ENCODE assay signal across 22 mouse cellular contexts in genomic region chr3:53252556-53252955, GRCm38 (mm10).
A peak's percentile ranks its signal among the peaks of the same experiment; 100 is the strongest.
DNase-seq lines count a peak whose midpoint lies in the region; ATAC-seq and TF ChIP-seq lines count a peak whose summit lies in the region.
"Had no signal": no experiment of that assay in that cellular context is flagged by ENCODE, and none has a peak within 500 bp of the region (broad histone marks: within the 10 kb centered on the region; RNA-seq: fewer than 3 reads in every experiment).

No protein-coding gene starts in this region.

- peak overlapping the region; percentile 13; the same call in 1 of the 2 replicates for H3K27ac ChIP-seq in heart, adult 2 months
- no peak overlapping the region for H3K27ac ChIP-seq in heart, embryonic 11.5 days (ENCODE audit: low read depth, low read length)
- H3K27ac ChIP-seq in heart, embryonic 15.5 days, result peak overlapping the region; percentile 81
- peak overlapping the region; percentile 69 for H3K27ac ChIP-seq in kidney, embryonic 16.5 days (ENCODE audit: low read length)
- H3K27ac ChIP-seq in hindbrain, embryonic 16.5 days (ENCODE audit: low read depth, low read length), result no peak overlapping the region
- H3K27ac ChIP-seq: embryonic facial prominence, embryonic 10.5 days; embryonic facial prominence, embryonic 15.5 days; forebrain, embryonic 12.5 days; hindbrain, postnatal 0 days; limb, embryonic 15.5 days; liver, embryonic 13.5 days; midbrain, embryonic 12.5 days; stomach, postnatal 0 days had no signal

- no peak for ATAC-seq in heart, embryonic 11.5 days (replicated peaks; ENCODE audit: insufficient number of reproducible peaks, low FRiP score, low TSS enrichment)
- ATAC-seq in heart, embryonic 15.5 days (replicated peaks; ENCODE audit: insufficient number of reproducible peaks, insufficient read depth, low FRiP score, low read depth), result no peak
- no peak for ATAC-seq in kidney, embryonic 16.5 days (ENCODE audit: low FRiP score, low TSS enrichment)
- ATAC-seq in hindbrain, embryonic 16.5 days, result no peak
- ATAC-seq: forebrain, postnatal 0 days; hindbrain, postnatal 0 days; lung, postnatal 0 days had no signal

- peaks cover 6% of the 10 kb centered on the region for H3K4me1 ChIP-seq in heart, adult 2 months (ENCODE audit: control insufficient read depth, insufficient read depth, low read length)
- peaks cover 21% of the 10 kb centered on the region for H3K4me1 ChIP-seq in heart, embryonic 11.5 days (ENCODE audit: control insufficient read depth, insufficient read depth, low read length)
- H3K4me1 ChIP-seq in heart, embryonic 15.5 days (replicated peaks), result peaks cover 39% of the 10 kb centered on the region
- H3K4me1 ChIP-seq in kidney, embryonic 16.5 days (ENCODE audit: insufficient read depth, low read length), result peaks cover 27% of the 10 kb centered on the region
- H3K4me1 ChIP-seq in hindbrain, embryonic 16.5 days (ENCODE audit: control insufficient read depth, insufficient read depth, low read depth, low read length), result peaks cover 6% of the 10 kb centered on the region
- H3K4me1 ChIP-seq: liver, embryonic 13.5 days; megakaryocyte, embryonic 14.5 days had no signal

- H3K36me3 ChIP-seq in heart, adult 2 months (ENCODE audit: control insufficient read depth, insufficient read depth, low read length), result peaks cover 3% of the 10 kb centered on the region
- H3K36me3 ChIP-seq in heart, embryonic 11.5 days (ENCODE audit: control insufficient read depth, insufficient read depth, low read length), result no peaks in the 10 kb centered on the region
- no peaks in the 10 kb centered on the region for H3K36me3 ChIP-seq in heart, embryonic 15.5 days
- no peaks in the 10 kb centered on the region for H3K36me3 ChIP-seq in kidney, embryonic 16.5 days (ENCODE audit: insufficient read depth, low read length)
- H3K36me3 ChIP-seq in hindbrain, embryonic 16.5 days (ENCODE audit: control insufficient read depth, insufficient read depth, low read length), result no peaks in the 10 kb centered on the region
- H3K36me3 ChIP-seq: embryonic facial prominence, embryonic 10.5 days; embryonic facial prominence, embryonic 15.5 days; forebrain, embryonic 12.5 days; limb, embryonic 15.5 days; liver, embryonic 13.5 days; midbrain, embryonic 12.5 days; neural tube, embryonic 13.5 days had no signal

- intact Hi-C loops in heart, adult 2 months (cut with DNase I), result loop anchor here (5.0 kb wide), 1 partner anchor 195 kb away; no protein-coding TSS in a partner anchor
- intact Hi-C loops in heart, postnatal 14 days (cut with DNase I), result no loop called here

- H3K79me2 ChIP-seq in heart, adult 2 months (replicated peaks; ENCODE audit: control insufficient read depth, insufficient read depth, low read length), result no peaks in the 10 kb centered on the region

- no peaks in the 10 kb centered on the region for H3K27me3 ChIP-seq in heart, adult 2 months (ENCODE audit: control insufficient read depth, insufficient read depth, low read length)
- H3K27me3 ChIP-seq in heart, embryonic 11.5 days (ENCODE audit: control insufficient read depth, insufficient read depth, low read length), result no peaks in the 10 kb centered on the region
- H3K27me3 ChIP-seq in heart, embryonic 15.5 days, result no peaks in the 10 kb centered on the region
- H3K27me3 ChIP-seq in kidney, embryonic 16.5 days (ENCODE audit: insufficient read depth, low read length), result no peaks in the 10 kb centered on the region
- no peaks in the 10 kb centered on the region for H3K27me3 ChIP-seq in hindbrain, embryonic 16.5 days (replicated peaks; ENCODE audit: control insufficient read depth, insufficient read depth, low read length)
- H3K27me3 ChIP-seq: embryonic facial prominence, embryonic 15.5 days; forebrain, embryonic 12.5 days; limb, embryonic 15.5 days; liver, embryonic 13.5 days; megakaryocyte, embryonic 14.5 days had no signal

- 45% methylated on average over 5 of the region's 5 CpGs for WGBS in heart, adult 2 months
- 80% methylated on average over 5 of the region's 5 CpGs for WGBS in heart, embryonic 11.5 days (ENCODE audit: insufficient replicate concordance)
- 47% methylated on average over 5 of the region's 5 CpGs for WGBS in heart, embryonic 15.5 days
- 77% methylated on average over 5 of the region's 5 CpGs for WGBS in kidney, embryonic 16.5 days
- WGBS in hindbrain, embryonic 16.5 days, result 89% methylated on average over 5 of the region's 5 CpGs

- H3K9ac ChIP-seq in heart, adult 2 months (ENCODE audit: low read depth, low read length), result no peak overlapping the region
- no peak overlapping the region for H3K9ac ChIP-seq in heart, embryonic 11.5 days (ENCODE audit: low read depth, low read length)
- no peak overlapping the region for H3K9ac ChIP-seq in heart, embryonic 15.5 days
- no peak overlapping the region for H3K9ac ChIP-seq in kidney, embryonic 16.5 days (replicated peaks; ENCODE audit: low read length)
- no peak overlapping the region for H3K9ac ChIP-seq in hindbrain, embryonic 16.5 days (ENCODE audit: low read depth, low read length)
- H3K9ac ChIP-seq: embryonic facial prominence, embryonic 15.5 days; forebrain, embryonic 12.5 days; forebrain, postnatal 0 days; limb, embryonic 15.5 days; liver, embryonic 13.5 days; midbrain, embryonic 12.5 days; neural tube, embryonic 13.5 days had no signal

- DNase-seq in heart, adult 2 months, result no peak
- no peak for DNase-seq in heart, postnatal 14 days
- DNase-seq in kidney, adult 8-10 months, result no peak
- DNase-seq: forebrain, postnatal 0 days; layer of hippocampus, postnatal 36 days; liver, embryonic 13.5 days; thymus, adult 18-20 months; thymus, postnatal 25 days had no signal

- TF ChIP-seq POLR2A in heart, adult 2 months (IDR thresholded peaks at IDR 0.05; ENCODE audit: insufficient read depth, low read depth, low read length), result no peak

- TF ChIP-seq CTCF in heart, adult 2 months (IDR thresholded peaks at IDR 0.05), result no peak

- no peak overlapping the region for H3K4me3 ChIP-seq in heart, adult 2 months
- H3K4me3 ChIP-seq in heart, embryonic 11.5 days (ENCODE audit: low read depth, low read length), result no peak overlapping the region
- no peak overlapping the region for H3K4me3 ChIP-seq in heart, embryonic 15.5 days
- no peak overlapping the region for H3K4me3 ChIP-seq in kidney, embryonic 16.5 days (ENCODE audit: low read length)
- no peak overlapping the region for H3K4me3 ChIP-seq in hindbrain, embryonic 16.5 days (ENCODE audit: low read length)
- H3K4me3 ChIP-seq: embryonic facial prominence, embryonic 10.5 days; embryonic facial prominence, embryonic 15.5 days; forebrain, embryonic 12.5 days; limb, embryonic 15.5 days; liver, embryonic 13.5 days; megakaryocyte, embryonic 14.5 days; midbrain, embryonic 12.5 days; neural tube, embryonic 13.5 days had no signal

- no peak overlapping the region for H3K4me2 ChIP-seq in heart, embryonic 11.5 days
- H3K4me2 ChIP-seq in heart, embryonic 15.5 days, result peak overlapping the region; percentile 51
- no peak overlapping the region for H3K4me2 ChIP-seq in kidney, embryonic 16.5 days (replicated peaks; ENCODE audit: low read depth, low read length)
- H3K4me2 ChIP-seq in hindbrain, embryonic 16.5 days (ENCODE audit: low read length), result no peak overlapping the region
- H3K4me2 ChIP-seq: embryonic facial prominence, embryonic 15.5 days; forebrain, embryonic 12.5 days; limb, embryonic 15.5 days; liver, embryonic 13.5 days; midbrain, embryonic 12.5 days had no signal

- no peak for TF ChIP-seq EP300 in heart, adult 2 months (IDR thresholded peaks at IDR 0.05; ENCODE audit: insufficient read depth, low read depth, low read length)

- no peaks in the 10 kb centered on the region for H3K9me3 ChIP-seq in heart, embryonic 11.5 days (replicated peaks; ENCODE audit: control insufficient read depth, low read length)
- no peaks in the 10 kb centered on the region for H3K9me3 ChIP-seq in heart, embryonic 15.5 days (replicated peaks)
- no peaks in the 10 kb centered on the region for H3K9me3 ChIP-seq in kidney, embryonic 16.5 days (ENCODE audit: low read length)
- H3K9me3 ChIP-seq in hindbrain, embryonic 16.5 days (ENCODE audit: control insufficient read depth, low read length), result no peaks in the 10 kb centered on the region
- H3K9me3 ChIP-seq: embryonic facial prominence, embryonic 10.5 days; embryonic facial prominence, embryonic 15.5 days; forebrain, embryonic 12.5 days; limb, embryonic 15.5 days; liver, embryonic 13.5 days; megakaryocyte, embryonic 14.5 days; midbrain, embryonic 12.5 days; neural tube, embryonic 13.5 days had no signal

Comparison
In these comparisons a context has a peak if more than half of its experiments do, and no peak if none do; other contexts are left out.
1. H3K27ac ChIP-seq: peak in heart, adult 2 months (single experiment), heart, embryonic 15.5 days (single experiment) and kidney, embryonic 16.5 days (single experiment); none in heart, embryonic 11.5 days (single experiment) and hindbrain, embryonic 16.5 days (single experiment).